Mouse (Mus musculus) heart, adult 2 months (tissue): Measurements from ENCODE around the gene Ddx17. TPM values are rescaled to one million over a fixed set of nuclear protein-coding genes. Genes with fewer than 3 reads are reported as not detected.

ENCODE experiments used
- DNase-seq, 2 experiments: peaks; one replicate each; pipeline ENCODE4 v3.0.0; 2021
- H3K27ac ChIP-seq: fragments of 200-600 bp; 2 replicates; pipeline ENCODE4 v1.8.1; 2022
- H3K27me3 ChIP-seq: fragments of 200-500 bp; 2 replicates; pipeline ENCODE4 v1.6.1; 2012; ENCODE audit warnings: mild to moderate bottlenecking, low read length, inconsistent platforms, mixed read lengths; ENCODE audit not compliant: control insufficient read depth, insufficient read depth
- H3K36me3 ChIP-seq: fragments of 200-500 bp; 2 replicates; pipeline ENCODE4 v1.6.1; 2012; ENCODE audit warnings: low read length, inconsistent platforms; ENCODE audit not compliant: control insufficient read depth, insufficient read depth
- H3K4me1 ChIP-seq: fragments of 200-500 bp; 2 replicates; pipeline ENCODE4 v1.6.1; 2011; ENCODE audit warnings: low read length; ENCODE audit not compliant: control insufficient read depth, insufficient read depth
- H3K4me3 ChIP-seq: fragments of 200-600 bp; 2 replicates; pipeline ENCODE4 v1.8.1; 2022
- H3K79me2 ChIP-seq: fragments of 200-500 bp; replicated peaks from 2 replicates; pipeline ENCODE4 v1.6.1; 2012; ENCODE audit warnings: mild to moderate bottlenecking, inconsistent platforms, low read length, moderate library complexity, mixed read lengths; ENCODE audit not compliant: control insufficient read depth, insufficient read depth
- H3K9ac ChIP-seq: fragments of 200-500 bp; 2 replicates; pipeline ENCODE4 v1.6.1; 2012; ENCODE audit warnings: low read depth, mild to moderate bottlenecking, control low read depth, inconsistent platforms, low read length, mixed read lengths
- CTCF ChIP-seq: fragments of 200-600 bp; IDR thresholded peaks from 2 replicates; pipeline ENCODE4 v1.8.1; 2022; ENCODE audit warnings: antibody characterized with exemption, mild to moderate bottlenecking, moderate library complexity
- EP300 ChIP-seq: fragments of 200-500 bp; IDR thresholded peaks from 2 replicates; pipeline ENCODE4 v1.6.1; 2011; ENCODE audit warnings: low read depth, low read length, control low read depth; ENCODE audit not compliant: insufficient read depth
- POLR2A ChIP-seq: fragments of 200-500 bp; IDR thresholded peaks from 2 replicates; pipeline ENCODE4 v1.6.1; 2011; ENCODE audit warnings: mild to moderate bottlenecking, low read depth, low read length, control low read depth; ENCODE audit not compliant: insufficient read depth
- WGBS: fragments of 180-500 bp; shearing (Covaris S2); methylation state at CpG from one replicate; pipeline ENCODE4 v1.1.7; 2018; 5-methylcytosine and 5-hydroxymethylcytosine counted together
- intact Hi-C: fragments of 180-260 bp; cut with DNase I; formaldehyde crosslinking; loops from one replicate; pipeline ENCODE4 v1.15.1; 2025
- microRNA-seq, 2 experiments: library from miRNA; unstranded; fragments of <30 nt; microRNA quantifications; one replicate each; pipeline ENCODE4 v1.2.0; 2021
- polyA plus RNA-seq: library from polyadenylated mRNA; depleted of rRNA; stranded (reverse); fragments of >200 nt; gene quantifications from 2 replicates; pipeline ENCODE4 v1.2.3, GENCODE M21; 2012; rRNA removed
- total RNA-seq, 2 experiments: library from RNA; stranded (reverse); gene quantifications; 2 replicates each; pipeline ENCODE4 v1.2.3; 2021

Gene Ddx17
- total and polyA plus RNA-seq, 3 experiments: 77.6 to 122 (median 95.1) TPM

DNA sequence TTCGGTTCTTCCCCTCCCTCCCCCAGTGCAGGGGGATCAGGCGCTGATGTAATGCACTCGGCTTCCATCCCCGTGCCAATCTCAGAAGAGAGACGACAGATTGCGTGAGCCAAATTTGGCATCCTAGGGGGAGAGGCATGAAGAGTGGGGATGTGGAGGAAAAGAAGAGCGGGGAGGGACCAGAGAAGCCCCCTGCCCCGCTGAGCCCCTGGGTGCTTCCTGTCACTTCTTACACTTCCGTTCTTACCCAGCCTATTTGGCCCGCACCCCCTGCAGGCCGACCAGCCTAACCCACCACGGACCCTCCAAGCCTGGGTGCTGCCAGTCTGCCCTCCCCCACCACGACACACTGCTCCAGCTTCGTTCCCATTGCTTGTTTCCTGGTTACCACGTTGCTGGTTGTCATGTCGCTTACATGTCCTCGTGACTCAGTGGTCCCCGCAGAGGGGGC, 43.6 kb downstream of the Ddx17 start:
- no peak for DNase-seq
- H3K4me3 ChIP-seq: no peak overlapping the region
- intact Hi-C loops: no loop called here
- TF ChIP-seq POLR2A (no peak), EP300 (no peak)
- no peaks in the 10 kb centered on the region for H3K36me3 ChIP-seq
- no peak overlapping the region for H3K9ac ChIP-seq
- WGBS: 17% methylated on average over 18 of the region's 18 CpGs
- no peaks in the 10 kb centered on the region for H3K79me2 ChIP-seq
- H3K4me1 ChIP-seq: peaks cover 2% of the 10 kb centered on the region
- H3K27me3 ChIP-seq: peaks cover 9% of the 10 kb centered on the region
- H3K27ac ChIP-seq: no peak overlapping the region

DNA sequence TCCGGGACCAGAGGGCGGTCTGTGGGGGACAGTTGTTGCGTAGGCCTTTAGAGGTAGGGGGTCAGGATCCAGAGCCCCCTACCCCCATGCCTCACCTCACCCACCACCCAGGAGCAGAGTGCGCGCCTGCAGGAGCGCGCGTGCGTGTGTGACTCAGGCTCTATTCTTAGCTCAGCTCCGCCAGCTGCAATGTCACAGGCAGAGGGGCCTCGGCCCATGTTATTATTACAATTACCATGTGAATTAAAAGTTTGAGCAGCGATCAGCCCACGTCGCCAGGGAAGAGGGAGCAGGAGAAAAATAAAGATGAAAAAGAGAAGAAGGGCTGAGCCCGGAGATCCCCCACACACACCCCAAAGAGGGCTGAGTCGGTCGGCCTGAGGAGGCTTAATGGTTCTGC, 46.4 kb downstream of the Ddx17 start:
- no peak overlapping the region for H3K27ac ChIP-seq
- 65% methylated on average over 17 of the region's 17 CpGs for WGBS
- no peaks in the 10 kb centered on the region for H3K79me2 ChIP-seq
- intact Hi-C loops: no loop called here
- no peak overlapping the region for H3K4me3 ChIP-seq
- no peak for DNase-seq
- peaks cover 2% of the 10 kb centered on the region; the same call in 1 of the 2 replicates for H3K4me1 ChIP-seq
- no peak for TF ChIP-seq CTCF
- H3K9ac ChIP-seq: no peak overlapping the region
- peaks cover 5% of the 10 kb centered on the region for H3K27me3 ChIP-seq
- H3K36me3 ChIP-seq: no peaks in the 10 kb centered on the region

DNA sequence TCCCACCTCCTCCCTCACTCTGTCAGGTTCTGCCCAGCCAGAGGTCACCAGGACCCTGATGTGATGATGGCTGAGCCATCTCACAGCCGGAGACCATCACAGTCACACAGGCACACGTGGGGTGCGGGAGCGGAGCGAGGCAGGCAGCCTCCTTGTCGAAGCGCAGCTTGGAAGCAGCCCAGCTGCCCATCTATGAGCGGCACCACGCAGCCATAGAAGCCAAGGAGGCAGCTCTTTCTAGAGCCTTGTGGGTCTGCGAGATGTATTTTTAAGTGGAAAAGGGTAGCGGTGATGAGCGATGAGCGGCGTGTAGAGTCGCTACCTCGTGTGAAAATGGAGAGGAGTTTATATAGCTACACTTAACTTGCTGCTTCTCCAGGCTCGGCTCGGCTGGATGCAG, 53.0 kb downstream of the Ddx17 start:
- Histone ChIP-seq H3K36me3 (no peaks in the 10 kb centered on the region), H3K27ac (no peak overlapping the region), H3K9ac (no peak overlapping the region), H3K4me3 (no peak overlapping the region), H3K4me1 (no peaks in the 10 kb centered on the region), H3K79me2 (no peaks in the 10 kb centered on the region), H3K27me3 (no peaks in the 10 kb centered on the region; the same call in 1 of the 2 replicates)
- 40% methylated on average over 18 of the region's 18 CpGs for WGBS
- intact Hi-C loops: no loop called here
- no peak for DNase-seq
- TF ChIP-seq POLR2A (no peak), EP300 (no peak), CTCF (no peak)

DNA sequence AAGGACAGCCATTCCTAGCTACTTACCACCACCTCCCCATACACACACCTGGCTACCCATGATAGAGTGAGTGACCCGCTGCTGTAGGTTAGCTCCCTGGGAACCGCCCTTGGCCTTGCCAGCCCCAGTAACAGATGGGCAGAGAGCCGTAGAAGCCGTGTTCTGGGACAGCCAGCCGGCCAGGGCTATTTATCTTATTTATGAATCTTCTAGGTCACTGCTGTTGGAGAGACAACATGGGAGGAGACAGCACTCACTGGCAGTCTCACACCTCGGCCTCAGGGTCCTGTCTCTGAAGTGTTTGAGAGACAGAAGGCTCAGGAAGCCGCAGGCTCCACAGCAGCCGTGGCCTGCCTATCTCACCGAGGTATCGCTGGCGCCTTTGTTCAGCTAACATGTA, 57.1 kb downstream of the Ddx17 start:
- Histone ChIP-seq H3K4me3 (no peak overlapping the region), H3K36me3 (no peaks in the 10 kb centered on the region), H3K79me2 (no peaks in the 10 kb centered on the region), H3K9ac (no peak overlapping the region), H3K27ac (no peak overlapping the region), H3K4me1 (no peaks in the 10 kb centered on the region), H3K27me3 (no peaks in the 10 kb centered on the region; the same call in 1 of the 2 replicates)
- intact Hi-C loops: no loop called here
- no peak for DNase-seq
- TF ChIP-seq CTCF (no peak), EP300 (no peak), POLR2A (no peak)
- WGBS: 69% methylated on average over 11 of the region's 11 CpGs

DNA sequence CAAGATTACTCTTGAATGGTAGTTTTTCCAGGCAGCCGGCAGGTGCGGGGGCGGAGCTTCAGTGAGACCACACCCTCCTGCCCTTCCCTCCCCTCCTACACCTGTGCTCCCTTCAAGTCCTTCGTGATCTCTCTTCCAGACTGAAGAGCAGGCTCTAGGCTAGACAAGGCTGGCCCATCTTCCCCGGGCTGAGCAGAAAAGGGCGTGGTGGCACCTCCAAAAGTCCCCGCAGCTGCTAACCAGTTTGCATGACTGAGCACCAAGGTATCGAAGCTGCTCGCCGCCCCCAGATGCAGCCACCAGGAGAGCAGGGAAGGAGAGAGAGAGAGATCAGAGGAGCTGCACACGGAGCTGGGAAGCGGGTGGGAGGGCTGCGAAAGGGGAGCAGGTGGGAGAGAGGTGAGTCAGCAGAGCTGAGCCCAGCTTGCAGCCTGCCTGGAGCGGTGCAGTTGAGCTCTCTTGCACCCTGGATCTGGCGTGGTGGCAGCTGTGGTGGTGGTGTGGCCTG, 65.3 kb downstream of the Ddx17 start:
- no peaks in the 10 kb centered on the region; the same call in 1 of the 2 replicates for H3K27me3 ChIP-seq
- no peak overlapping the region for H3K4me3 ChIP-seq
- TF ChIP-seq EP300: no peak
- TF ChIP-seq CTCF: no peak
- TF ChIP-seq POLR2A: no peak
- no peaks in the 10 kb centered on the region for H3K36me3 ChIP-seq
- no peaks in the 10 kb centered on the region for H3K79me2 ChIP-seq
- H3K9ac ChIP-seq: no peak overlapping the region
- 33% methylated on average over 15 of the region's 15 CpGs for WGBS
- H3K27ac ChIP-seq: no peak overlapping the region
- H3K4me1 ChIP-seq: no peaks in the 10 kb centered on the region
- no peak for DNase-seq
- intact Hi-C loops: no loop called here

Small RNAs within 50 kb of the gene (microRNA-seq; reads per million reads assigned to microRNA genes)
- 0 reads per million in 2 experiments for gene Gm27903

Other genes with a start within 250 kb of the Ddx17 start
- gene Pla2g6, start 218.4 kb downstream of the Ddx17 start, total RNA-seq: 10 to 100 TPM; 10.7 to 11.0 TPM
- gene Pla2g6, start 218.4 kb downstream of the Ddx17 start, polyA plus RNA-seq: 11.7 and 14.0 TPM in 2 replicates
- gene Maff, start 200.1 kb downstream of the Ddx17 start, total RNA-seq: 10 to 100 TPM in 1 of 2 experiments, 1 to 10 TPM in 1; 9.3 to 13.7 TPM
- 3.4 and 4.3 TPM in 2 replicates for gene Maff, start 200.1 kb downstream of the Ddx17 start, polyA plus RNA-seq
- 10 to 100 TPM; 38.7 to 42.9 TPM for gene Tmem184b, start 143.2 kb downstream of the Ddx17 start, total RNA-seq
- 83.1 and 84.2 TPM in 2 replicates for gene Tmem184b, start 143.2 kb downstream of the Ddx17 start, polyA plus RNA-seq
- 10 to 100 TPM; 46.5 to 48.3 TPM for gene Csnk1e, start 91.2 kb downstream of the Ddx17 start, total RNA-seq
- gene Csnk1e, start 91.2 kb downstream of the Ddx17 start, polyA plus RNA-seq: 62.6 and 63.6 TPM in 2 replicates
- 1 to 10 TPM in 1 of 2 experiments, under 1 TPM in 1; 0.50 to 1.1 TPM for gene Kcnj4, start 41.5 kb downstream of the Ddx17 start, total RNA-seq
- gene Kcnj4, start 41.5 kb downstream of the Ddx17 start, polyA plus RNA-seq: 0.06 and 0.21 TPM in 2 replicates
- gene Kdelr3, start 30.3 kb downstream of the Ddx17 start, total RNA-seq: 1 to 10 TPM; 4.3 to 4.8 TPM
- 14.2 and 20.4 TPM in 2 replicates for gene Kdelr3, start 30.3 kb downstream of the Ddx17 start, polyA plus RNA-seq
- not detected for gene Dmc1, start 58.4 kb upstream of the Ddx17 start, total RNA-seq
- 0.12 TPM in 1 of 2 replicates, not detected in the other for gene Dmc1, start 58.4 kb upstream of the Ddx17 start, polyA plus RNA-seq
- gene Fam227a, start 112.2 kb upstream of the Ddx17 start, total RNA-seq: under 1 TPM; 0.75 to 0.84 TPM
- 1.2 and 1.4 TPM in 2 replicates for gene Fam227a, start 112.2 kb upstream of the Ddx17 start, polyA plus RNA-seq
- gene Cby1, start 112.5 kb upstream of the Ddx17 start, total RNA-seq: 10 to 100 TPM; 18.6 to 19.3 TPM
- 10.1 and 13.8 TPM in 2 replicates for gene Cby1, start 112.5 kb upstream of the Ddx17 start, polyA plus RNA-seq
- 100 to 1,000 TPM in 1 of 2 experiments, 10 to 100 TPM in 1; 99.8 to 109 TPM for gene Tomm22, start 124.1 kb upstream of the Ddx17 start, total RNA-seq
- 57.8 and 112 TPM in 2 replicates for gene Tomm22, start 124.1 kb upstream of the Ddx17 start, polyA plus RNA-seq
- 10 to 100 TPM; 22.1 to 24.9 TPM for gene Josd1, start 141.2 kb upstream of the Ddx17 start, total RNA-seq
- gene Josd1, start 141.2 kb upstream of the Ddx17 start, polyA plus RNA-seq: 16.1 and 25.6 TPM in 2 replicates
- gene Gtpbp1, start 144.1 kb upstream of the Ddx17 start, total RNA-seq: 10 to 100 TPM; 26.9 to 30.1 TPM
- 27.0 and 30.5 TPM in 2 replicates for gene Gtpbp1, start 144.1 kb upstream of the Ddx17 start, polyA plus RNA-seq
- gene Sun2, start 195.8 kb upstream of the Ddx17 start, total RNA-seq: 10 to 100 TPM; 83.3 to 96.7 TPM
- 57.9 and 69.2 TPM in 2 replicates for gene Sun2, start 195.8 kb upstream of the Ddx17 start, polyA plus RNA-seq
- 10 to 100 TPM; 19.3 to 21.7 TPM for gene Dnal4, start 231.1 kb upstream of the Ddx17 start, total RNA-seq
- 43.0 and 46.8 TPM in 2 replicates for gene Dnal4, start 231.1 kb upstream of the Ddx17 start, polyA plus RNA-seq